ENCODE assay signal across 8 mouse cellular contexts in the genomic region with DNA sequence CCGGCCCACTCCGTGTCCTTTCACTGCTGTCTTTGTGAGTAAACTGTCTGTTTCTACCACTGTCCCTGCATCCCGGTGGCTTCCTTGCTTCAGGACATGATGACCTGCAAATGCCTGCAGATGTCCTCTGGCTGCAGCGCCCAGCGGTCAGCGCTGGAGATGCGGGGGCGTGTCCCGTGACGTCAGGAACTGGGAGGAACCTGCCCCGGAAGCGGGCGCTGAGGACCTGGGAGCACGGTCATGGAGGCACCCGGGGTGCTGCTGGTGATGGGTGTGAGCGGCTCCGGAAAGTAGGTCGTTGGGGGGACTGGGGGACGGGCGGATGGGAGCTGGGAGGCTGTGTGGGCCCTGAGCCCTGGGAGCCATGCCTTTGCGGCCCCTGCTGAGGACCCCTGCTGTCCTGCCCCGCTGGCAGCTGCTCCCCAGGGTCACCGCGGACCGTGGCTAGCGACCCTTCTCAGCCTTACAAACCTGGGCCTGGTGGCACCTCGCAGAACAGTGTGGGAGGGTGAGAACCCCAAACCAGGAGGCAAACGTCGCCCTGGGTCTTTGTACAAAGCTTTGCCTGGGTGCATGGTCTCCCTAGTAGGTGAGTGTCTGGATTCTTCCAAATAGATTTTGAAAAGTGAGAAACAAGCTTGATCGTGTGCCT. TPM values are rescaled to one million over a fixed set of nuclear protein-coding genes. Genes with fewer than 3 reads are reported as not detected.
DNase-seq lines count a peak whose midpoint lies in the region; ATAC-seq and TF ChIP-seq lines count a peak whose summit lies in the region.

A gene (plus strand): TSS at position 203 of the 652 bp plus-strand sequence.

- H3K9ac ChIP-seq in hindbrain, embryonic 12.5 days: peak within 1 kb of the TSS; percentile 84

- no peak for TF ChIP-seq CTCF in Patski (IDR thresholded peaks at IDR 0.05)

- POLR2A ChIA-PET in Patski (lab: Charles Lee): interaction anchor here (1.1 kb wide), 1 partner anchor 25 kb away, joined by 3 read pairs; no protein-coding TSS in a partner anchor

- DNase-seq in Patski (ENCODE audit: low read depth, low spot score): no peak
- peak; percentile 88 to 89 for DNase-seq in cerebellum, postnatal 14 days
- peak; percentile 51 to 74 for DNase-seq in frontal cortex, postnatal 14 days (ENCODE audit: low spot score in 2 of 2)
- peak; percentile 82 to 84 for DNase-seq in layer of hippocampus, postnatal 10 days (ENCODE audit: low spot score in 2 of 2)
- DNase-seq in lung, postnatal 10 days: peak; percentile 94
- DNase-seq in ovary, postnatal 14 days (ENCODE audit: low spot score): peak; percentile 86
- DNase-seq in thymus, postnatal 10 days (ENCODE audit: low spot score in 2 of 2): peak; percentile 75 to 79

- ATAC-seq in Patski: peak; percentile 89
- peak; percentile 92 for ATAC-seq in hindbrain, embryonic 12.5 days (ENCODE audit: low FRiP score)

- CTCF ChIA-PET in Patski (lab: Charles Lee): interaction anchor here (1.0 to 2.3 kb wide), 5 partner anchors 9 to 432 kb away, joined by 3 to 9 read pairs (median 4); no protein-coding TSS in a partner anchor

- H3K36me3 ChIP-seq in hindbrain, embryonic 12.5 days: peaks cover 26% of the 10 kb centered on the region

- 0 out of 2 replicates have a peak, but pooled peaks cover 7% of the 10 kb centered on the region for H3K9me3 ChIP-seq in hindbrain, embryonic 12.5 days (replicated peaks)

- under 1% methylated on average over 30 of the region's 30 CpGs for WGBS in hindbrain, embryonic 12.5 days

- peak within 1 kb of the TSS; percentile 94 for H3K4me2 ChIP-seq in hindbrain, embryonic 12.5 days (replicated peaks)

- H3K27me3 ChIP-seq in Patski: no peaks in the 10 kb centered on the region
- H3K27me3 ChIP-seq in hindbrain, embryonic 12.5 days: no peaks in the 10 kb centered on the region

- H3K4me3 ChIP-seq in hindbrain, embryonic 12.5 days: peak within 1 kb of the TSS; percentile 83

- peak within 1 kb of the TSS; percentile 62; the same call in 1 of the 2 replicates for H3K27ac ChIP-seq in hindbrain, embryonic 12.5 days

- peaks cover 11% of the 10 kb centered on the region for H3K4me1 ChIP-seq in hindbrain, embryonic 12.5 days

- in situ Hi-C loops in Patski (cut with MboI; ENCODE audit: low pct_unique_long_range_greater_than_20kb): loop anchor here (10.0 kb wide), 2 partner anchors 227 to 387 kb away; a partner anchor contains a TSS

RNA-seq across cellular contexts. Expression of the gene that starts here (rescaled TPM):
- 29.4 TPM for polyA plus RNA-seq in Patski (2021)
- 62.0 and 68.1 TPM in 2 replicates for polyA plus RNA-seq in hindbrain, embryonic 12.5 days (2016; fragmentation: Nextera tagmentation; extraction: Ambion mirVana)
- total RNA-seq in layer of hippocampus, postnatal 10 days (2021): 10 to 100 TPM; 29.2 to 33.3 TPM
